Mouse (Mus musculus) embryonic facial prominence, embryonic 13.5 days (tissue): ENCODE results near the gene Cox15. TPM values are rescaled to one million over a fixed set of nuclear protein-coding genes. Genes with fewer than 3 reads are reported as not detected.

Experiments used
- ATAC-seq: fragments of 200-750 bp; cut with Nextera tagmentation; 2 replicates; pipeline ENCODE4 v1.8.0; 2017; ENCODE audit warnings: low read depth; ENCODE audit not compliant: insufficient number of reproducible peaks, insufficient read depth, low FRiP score, low TSS enrichment
- H3K27ac ChIP-seq: fragments of 300-500 bp; sonication (generic); 2 replicates; pipeline ENCODE4 v1.5.1; 2015; ENCODE audit warnings: moderate library complexity, mild to moderate bottlenecking, inconsistent platforms
- H3K27me3 ChIP-seq: fragments of 300-500 bp; sonication (generic); 2 replicates; pipeline ENCODE4 v1.6.1; 2015; ENCODE audit warnings: mild to moderate bottlenecking, inconsistent platforms
- H3K36me3 ChIP-seq: fragments of 300-500 bp; sonication (generic); 2 replicates; pipeline ENCODE4 v1.6.1; 2015; ENCODE audit warnings: mild to moderate bottlenecking, inconsistent platforms
- H3K4me1 ChIP-seq: fragments of 300-500 bp; sonication (generic); 2 replicates; pipeline ENCODE4 v1.6.1; 2015; ENCODE audit warnings: inconsistent platforms
- H3K4me2 ChIP-seq: fragments of 300-500 bp; sonication (generic); 2 replicates; pipeline ENCODE4 v1.6.1; 2015; ENCODE audit warnings: moderate library complexity, mild to moderate bottlenecking, inconsistent platforms
- H3K4me3 ChIP-seq: fragments of 300-500 bp; sonication (generic); 2 replicates; pipeline ENCODE4 v1.5.1; 2015; ENCODE audit warnings: mild to moderate bottlenecking, inconsistent platforms
- H3K9ac ChIP-seq: fragments of 300-500 bp; sonication (generic); 2 replicates; pipeline ENCODE4 v1.6.1; 2015; ENCODE audit warnings: mild to moderate bottlenecking, inconsistent platforms
- H3K9me3 ChIP-seq: fragments of 300-500 bp; sonication (generic); 2 replicates; pipeline ENCODE4 v1.6.1; 2016; ENCODE audit warnings: inconsistent platforms
- WGBS: fragments of 180-500 bp; shearing (Covaris S2); methylation state at CpG from one replicate; pipeline ENCODE4 v1.1.7; 2015; ENCODE audit warnings: mixed read lengths; 5-methylcytosine and 5-hydroxymethylcytosine counted together
- polyA plus RNA-seq: library from polyadenylated mRNA; unstranded; fragments of >200 nt; fragmentation: Nextera tagmentation; extraction: Ambion mirVana; gene quantifications from 2 replicates; pipeline ENCODE4 v1.2.1, GENCODE M21; 2015

Cox15 gene
- polyA plus RNA-seq, 1 experiment from 2014 or later = 12.5 TPM

DNA sequence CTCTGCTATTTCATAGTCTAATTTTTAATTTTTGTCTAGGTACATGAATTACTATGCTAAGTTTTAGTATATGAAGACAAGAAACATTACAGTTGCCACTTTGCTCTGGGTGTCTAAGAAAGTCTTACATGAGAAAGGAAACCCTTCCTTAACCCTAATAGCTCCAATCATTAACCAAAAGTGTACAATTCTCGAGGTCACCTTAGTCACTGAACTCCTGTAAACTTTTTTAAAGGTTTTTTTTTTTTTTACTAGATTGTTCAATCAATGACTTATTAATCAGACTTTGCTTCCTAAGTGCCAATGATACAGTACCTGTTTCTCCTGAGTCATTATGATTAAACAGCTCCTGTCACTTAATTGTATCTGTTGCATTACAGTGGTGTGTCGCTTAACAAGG lies 24.5 kb upstream of the Cox15 start:
- Histone ChIP-seq H3K4me1 (no peaks in the 10 kb centered on the region), H3K9me3 (no peaks in the 10 kb centered on the region), H3K27ac (no peak overlapping the region), H3K9ac (no peak overlapping the region), H3K36me3 (no peaks in the 10 kb centered on the region), H3K4me2 (no peak overlapping the region), H3K4me3 (no peak overlapping the region), H3K27me3 (no peaks in the 10 kb centered on the region)
- no peak for ATAC-seq
- 74% methylated on average over 2 of the region's 2 CpGs for WGBS

DNA sequence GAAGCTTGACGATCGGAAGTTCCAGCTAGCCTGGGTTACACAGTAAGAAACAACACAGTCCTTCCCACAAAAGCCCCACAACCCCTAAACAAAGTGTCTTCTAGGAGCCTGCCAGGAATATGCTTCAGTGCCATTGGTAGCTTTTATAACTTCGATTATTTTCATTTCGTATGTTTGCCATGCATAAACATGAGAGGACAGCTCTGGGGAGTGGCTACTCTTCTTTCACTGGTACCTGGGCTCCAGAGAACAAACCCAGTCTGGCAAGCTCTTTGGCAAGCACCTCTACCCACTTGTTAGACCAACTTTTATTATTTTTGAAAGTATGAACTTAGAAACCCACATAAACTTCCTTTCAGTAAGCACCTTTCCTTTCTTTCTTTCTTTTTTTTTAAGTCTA lies 23.8 kb upstream of the Cox15 start:
- Histone ChIP-seq H3K27me3 (no peaks in the 10 kb centered on the region), H3K9me3 (no peaks in the 10 kb centered on the region), H3K27ac (no peak overlapping the region), H3K9ac (no peak overlapping the region), H3K4me1 (no peaks in the 10 kb centered on the region), H3K36me3 (no peaks in the 10 kb centered on the region), H3K4me3 (no peak overlapping the region), H3K4me2 (no peak overlapping the region)
- WGBS = 69% methylated on average over 4 of the region's 4 CpGs
- ATAC-seq = no peak

DNA sequence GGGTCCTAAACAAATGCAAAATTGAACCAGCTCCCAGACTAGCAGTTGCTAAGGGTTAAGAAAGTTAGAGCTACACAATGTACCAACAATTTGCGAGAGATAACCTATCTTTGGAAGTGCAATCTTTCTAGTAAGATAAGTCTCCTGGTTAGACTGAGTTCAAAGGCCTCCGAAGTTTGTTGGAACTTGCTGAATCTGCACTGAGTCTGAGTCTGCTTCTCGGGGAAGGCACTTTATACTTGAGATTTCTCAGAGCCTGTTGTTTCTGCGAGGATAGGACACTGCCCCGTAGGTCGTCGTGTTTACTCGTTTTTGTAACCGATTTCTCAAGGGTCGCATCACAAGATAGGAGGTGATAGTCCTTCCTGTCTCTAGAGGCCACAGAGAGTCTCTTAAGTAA lies 22.6 kb upstream of the Cox15 start:
- no peak for ATAC-seq
- 76% methylated on average over 10 of the region's 10 CpGs for WGBS
- no peaks in the 10 kb centered on the region for H3K9me3 ChIP-seq

DNA sequence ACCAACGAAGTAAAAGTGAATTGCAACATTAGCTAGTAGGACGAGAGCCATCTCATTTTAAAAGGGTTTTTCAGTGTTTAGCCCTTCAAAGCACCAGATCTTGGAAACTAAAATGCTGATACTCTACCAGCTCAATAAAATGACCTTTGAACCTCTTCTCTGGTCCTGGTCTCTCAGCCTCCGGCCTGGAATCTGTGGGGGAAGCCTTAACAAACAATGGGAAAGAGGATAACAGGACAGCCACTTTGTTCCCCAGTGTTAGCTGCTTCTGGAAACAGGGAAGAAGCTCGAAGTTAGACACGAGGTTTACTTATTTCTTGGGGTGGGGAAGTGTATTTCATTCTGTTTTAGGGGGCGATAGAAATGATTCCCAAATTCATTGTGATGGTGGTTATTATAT lies 19.5 kb upstream of the Cox15 start:
- no peak for ATAC-seq
- 70% methylated on average over 6 of the region's 6 CpGs for WGBS
- no peaks in the 10 kb centered on the region for H3K4me1 ChIP-seq

More for the DNA sequence above, 22.6 kb upstream of the Cox15 start:
- Histone ChIP-seq H3K27ac (no peak overlapping the region), H3K4me3 (no peak overlapping the region), H3K27me3 (no peaks in the 10 kb centered on the region), H3K36me3 (no peaks in the 10 kb centered on the region), H3K9ac (no peak overlapping the region), H3K4me1 (no peaks in the 10 kb centered on the region), H3K4me2 (no peak overlapping the region)

DNA sequence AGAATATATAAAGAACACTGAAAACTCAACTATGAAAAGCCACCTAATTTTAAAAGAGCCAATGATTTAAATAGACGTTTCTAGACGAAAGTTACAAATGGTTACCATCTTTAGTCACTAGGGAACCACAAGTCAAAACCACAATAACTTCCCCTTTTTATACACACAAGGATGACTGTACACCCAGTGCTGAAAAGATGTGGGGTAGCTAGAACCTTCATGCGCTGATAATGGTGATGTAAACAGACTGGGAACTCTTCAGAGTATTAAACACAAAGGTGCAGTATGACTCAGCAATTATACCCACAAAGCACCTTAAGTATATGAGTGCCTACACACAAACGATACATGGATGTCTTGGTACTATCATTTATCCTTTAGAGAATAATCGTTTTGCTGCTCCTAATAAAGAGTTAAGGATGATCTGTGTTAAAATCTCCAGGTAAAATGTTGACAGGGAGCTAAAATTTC lies 18.7 kb upstream of the Cox15 start:
- H3K9ac ChIP-seq = no peak overlapping the region
- H3K4me3 ChIP-seq = no peak overlapping the region

More for the DNA sequence above, 19.5 kb upstream of the Cox15 start:
- Histone ChIP-seq H3K9ac (no peak overlapping the region), H3K27me3 (no peaks in the 10 kb centered on the region), H3K36me3 (no peaks in the 10 kb centered on the region), H3K9me3 (no peaks in the 10 kb centered on the region), H3K4me3 (no peak overlapping the region), H3K27ac (no peak overlapping the region), H3K4me2 (no peak overlapping the region)

DNA sequence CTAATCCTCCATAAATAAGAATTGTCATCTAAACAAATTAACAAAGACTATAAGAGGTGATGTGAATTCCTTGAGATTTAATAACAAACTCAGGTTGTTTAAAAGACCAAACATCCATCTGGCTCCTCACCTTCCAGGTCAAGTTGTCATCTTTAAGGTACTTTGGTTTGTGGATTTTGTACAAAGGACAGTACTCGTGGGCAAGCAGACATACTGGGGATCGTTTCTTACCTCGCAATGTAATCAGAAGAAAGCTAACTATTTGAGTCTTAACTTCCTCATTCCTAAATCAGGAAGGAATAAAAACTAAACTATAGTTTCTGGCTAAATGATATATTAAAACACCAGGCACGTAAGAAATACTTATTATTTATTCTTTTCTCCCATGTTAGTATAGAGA lies 17.8 kb upstream of the Cox15 start:
- Histone ChIP-seq H3K9me3 (no peaks in the 10 kb centered on the region), H3K36me3 (no peaks in the 10 kb centered on the region), H3K4me2 (no peak overlapping the region), H3K27me3 (no peaks in the 10 kb centered on the region), H3K9ac (no peak overlapping the region), H3K27ac (no peak overlapping the region), H3K4me1 (no peaks in the 10 kb centered on the region), H3K4me3 (no peak overlapping the region)
- no peak for ATAC-seq
- 91% methylated on average over 4 of the region's 4 CpGs for WGBS

More for the DNA sequence above, 18.7 kb upstream of the Cox15 start:
- no peaks in the 10 kb centered on the region for H3K27me3 ChIP-seq
- H3K4me1 ChIP-seq = no peaks in the 10 kb centered on the region
- no peak overlapping the region for H3K4me2 ChIP-seq
- no peaks in the 10 kb centered on the region for H3K36me3 ChIP-seq
- no peak for ATAC-seq
- no peak overlapping the region for H3K27ac ChIP-seq
- WGBS = 87% methylated on average over 5 of the region's 5 CpGs
- H3K9me3 ChIP-seq = no peaks in the 10 kb centered on the region

DNA sequence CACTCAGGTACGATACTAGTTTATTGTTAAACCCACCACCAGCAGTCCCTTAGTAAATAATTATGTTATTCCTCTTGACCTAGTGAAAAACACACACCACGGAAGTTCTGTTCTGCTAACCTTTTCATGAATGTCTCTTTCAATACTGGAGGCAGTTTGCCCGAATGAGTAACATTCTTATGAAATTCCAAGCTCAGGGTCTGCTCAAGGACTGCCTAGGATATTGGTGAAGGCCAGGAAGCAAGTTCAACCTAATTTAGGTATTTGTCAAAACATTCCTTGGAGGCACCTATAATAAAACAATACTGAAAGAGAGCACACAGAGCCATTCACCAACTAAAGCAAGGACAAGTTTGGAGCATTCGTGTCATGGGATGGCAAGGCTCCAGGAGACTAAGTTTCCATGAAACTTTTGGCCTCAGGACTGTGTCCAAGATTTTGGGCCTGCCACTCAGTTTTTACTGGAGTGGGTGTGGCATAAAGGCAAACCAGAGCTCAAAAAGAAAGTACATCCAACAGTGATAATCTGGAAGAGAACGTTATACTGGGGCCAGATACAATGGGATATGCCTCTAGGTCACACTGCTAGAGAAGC lies 16.7 kb upstream of the Cox15 start:
- Histone ChIP-seq H3K27ac (no peak overlapping the region), H3K9ac (no peak overlapping the region), H3K36me3 (no peaks in the 10 kb centered on the region), H3K27me3 (no peaks in the 10 kb centered on the region), H3K4me3 (no peak overlapping the region), H3K4me2 (no peak overlapping the region), H3K4me1 (no peaks in the 10 kb centered on the region), H3K9me3 (no peaks in the 10 kb centered on the region)
- no peak for ATAC-seq
- WGBS = 80% methylated on average over 5 of the region's 5 CpGs

DNA sequence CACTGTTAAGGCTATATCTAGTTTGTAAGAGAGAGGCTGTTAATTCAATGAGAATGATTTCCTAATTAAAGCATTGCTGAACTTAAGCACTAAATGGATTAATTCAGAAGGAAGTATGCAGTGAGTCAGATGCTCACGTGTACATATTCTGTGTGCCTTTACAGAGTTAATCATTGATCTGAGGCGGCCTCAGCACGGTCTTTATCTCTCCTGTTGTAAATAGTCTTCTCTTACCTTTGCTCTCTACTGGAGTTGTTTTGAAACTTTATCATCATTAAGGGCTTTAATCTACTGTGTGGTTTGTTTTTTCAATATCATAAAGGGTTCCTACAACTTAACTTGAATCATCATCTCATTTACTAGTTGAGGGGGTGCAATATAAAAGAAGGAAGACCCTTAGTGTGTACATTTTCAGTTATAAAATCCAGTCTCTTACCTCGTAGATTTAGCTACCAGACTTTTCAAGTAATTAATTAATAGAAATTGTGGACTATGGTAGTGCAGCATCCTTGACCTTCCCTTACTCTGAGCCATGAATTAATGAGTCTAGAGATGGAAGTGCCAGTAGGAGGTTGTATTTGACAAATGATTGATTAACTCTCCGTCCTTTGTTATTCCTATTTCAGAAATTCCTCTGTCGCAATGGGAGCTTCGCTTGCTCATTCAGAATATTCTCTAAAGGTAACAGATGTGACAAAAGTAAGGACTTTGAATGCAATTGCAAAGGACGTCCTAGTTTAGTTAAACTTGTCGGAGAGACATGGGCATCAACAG lies 14.9 kb upstream of the Cox15 start:
- H3K27ac ChIP-seq = no peak overlapping the region
- H3K9me3 ChIP-seq = no peaks in the 10 kb centered on the region
- no peaks in the 10 kb centered on the region for H3K4me1 ChIP-seq
- H3K9ac ChIP-seq = no peak overlapping the region
- H3K36me3 ChIP-seq = no peaks in the 10 kb centered on the region
- H3K4me2 ChIP-seq = no peak overlapping the region
- WGBS = 87% methylated on average over 9 of the region's 9 CpGs
- no peak overlapping the region for H3K4me3 ChIP-seq
- no peaks in the 10 kb centered on the region for H3K27me3 ChIP-seq
- ATAC-seq = no peak

DNA sequence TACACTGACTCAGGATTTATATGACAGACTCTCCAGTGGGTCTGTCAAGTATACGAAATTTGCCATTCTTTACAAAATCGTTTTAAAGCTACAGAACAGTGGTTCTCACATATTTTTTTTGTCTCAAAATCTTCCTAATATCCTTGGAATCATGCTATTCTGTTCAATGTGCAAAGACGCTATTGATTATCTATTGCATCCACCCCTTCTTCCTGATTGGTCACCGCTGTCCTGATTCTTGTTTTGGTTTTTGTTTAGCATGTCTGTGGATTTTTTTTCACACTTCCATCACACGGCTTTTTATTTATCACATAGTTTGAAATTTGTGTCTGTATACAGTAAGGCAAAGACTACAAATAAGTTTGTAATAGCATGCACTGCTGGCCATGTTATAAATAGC lies 13.7 kb upstream of the Cox15 start:
- Histone ChIP-seq H3K27ac (no peak overlapping the region), H3K36me3 (no peaks in the 10 kb centered on the region), H3K4me1 (no peaks in the 10 kb centered on the region), H3K9me3 (no peaks in the 10 kb centered on the region), H3K4me2 (no peak overlapping the region), H3K9ac (no peak overlapping the region), H3K27me3 (no peaks in the 10 kb centered on the region), H3K4me3 (no peak overlapping the region)
- ATAC-seq = no peak
- WGBS = 88% methylated on average over 5 of the region's 5 CpGs

DNA sequence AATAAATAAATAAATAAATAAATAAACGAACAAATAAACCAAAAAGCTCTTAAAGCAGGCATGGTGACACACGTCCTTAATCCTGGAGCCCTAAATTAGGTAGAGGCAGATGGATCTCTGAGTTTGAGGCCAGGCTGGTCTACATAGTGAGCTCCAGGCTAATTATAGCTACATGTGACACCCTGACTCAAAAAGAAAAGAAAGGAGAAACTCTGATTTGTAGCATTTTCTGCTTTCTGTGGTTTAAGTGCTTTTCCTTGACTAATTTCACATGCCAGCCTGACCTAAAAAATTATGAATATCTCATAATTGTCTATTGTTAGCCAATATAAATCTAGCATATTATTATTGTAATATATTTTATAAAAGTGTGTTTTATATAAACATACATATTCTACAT lies 9.6 kb upstream of the Cox15 start:
- H3K27me3 ChIP-seq = no peaks in the 10 kb centered on the region
- H3K9me3 ChIP-seq = no peaks in the 10 kb centered on the region
- no peak overlapping the region for H3K4me2 ChIP-seq
- H3K9ac ChIP-seq = no peak overlapping the region
- H3K36me3 ChIP-seq = no peaks in the 10 kb centered on the region
- H3K4me1 ChIP-seq = no peaks in the 10 kb centered on the region
- ATAC-seq = no peak
- H3K4me3 ChIP-seq = no peak overlapping the region
- H3K27ac ChIP-seq = no peak overlapping the region
- 70% methylated on average over 2 of the region's 2 CpGs for WGBS

DNA sequence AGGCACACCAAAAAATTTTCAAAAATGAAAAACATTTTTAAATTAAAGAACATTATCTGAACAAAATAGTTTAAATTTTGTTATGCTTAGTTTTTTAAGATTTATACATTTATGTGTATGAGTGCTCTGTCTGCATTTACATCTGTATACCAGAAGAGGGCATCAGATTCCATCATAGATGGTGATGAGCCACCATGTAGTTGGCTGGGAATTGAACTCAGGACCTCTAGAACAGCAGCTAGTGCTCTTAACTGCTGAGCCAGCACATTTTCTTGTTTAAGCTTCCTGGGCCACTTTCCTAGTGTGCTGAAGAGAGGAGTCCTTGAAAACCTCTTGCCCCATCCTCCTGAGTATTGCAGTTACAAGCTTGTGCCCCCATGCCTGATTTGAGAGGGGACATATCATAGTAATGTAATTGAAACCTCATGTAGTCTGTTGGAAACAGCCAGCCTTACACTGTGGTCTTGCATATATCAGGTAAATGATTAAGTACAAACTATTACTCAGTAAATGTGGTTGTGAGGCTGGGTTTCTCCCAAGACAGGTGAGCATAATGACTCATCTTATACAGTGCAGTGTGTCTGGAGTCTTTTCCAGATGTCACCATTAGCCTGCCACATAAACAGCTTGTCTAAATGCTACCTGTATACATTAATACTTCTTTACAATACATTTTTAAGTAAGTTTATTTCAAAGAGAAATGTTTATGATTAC lies 8.9 kb upstream of the Cox15 start:
- no peaks in the 10 kb centered on the region for H3K27me3 ChIP-seq
- no peaks in the 10 kb centered on the region for H3K36me3 ChIP-seq
- no peak for ATAC-seq
- H3K27ac ChIP-seq = no peak overlapping the region
- no peak overlapping the region for H3K9ac ChIP-seq
- no peaks in the 10 kb centered on the region for H3K4me1 ChIP-seq
- H3K9me3 ChIP-seq = no peaks in the 10 kb centered on the region
- H3K4me2 ChIP-seq = no peak overlapping the region
- no peak overlapping the region for H3K4me3 ChIP-seq

DNA sequence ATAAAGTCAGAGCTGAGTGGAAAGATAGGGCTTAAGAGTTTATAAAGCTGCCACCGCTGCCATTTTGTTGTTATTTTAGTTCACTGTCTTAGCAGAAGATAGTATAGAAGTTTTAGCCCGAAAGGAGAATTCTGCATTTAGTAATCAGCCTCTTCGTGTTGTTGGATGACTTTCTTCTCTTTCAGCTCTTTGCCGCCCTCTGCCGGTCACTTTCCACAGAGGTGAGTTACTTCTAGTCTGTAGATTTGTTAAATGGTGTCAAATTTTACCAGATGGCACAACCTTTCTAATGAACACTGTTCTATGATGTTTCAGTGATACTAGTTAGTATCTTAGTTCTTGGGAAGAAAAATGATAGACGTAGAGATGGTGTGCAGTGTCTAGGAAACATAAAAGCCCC lies 7.7 kb upstream of the Cox15 start:
- Histone ChIP-seq H3K4me3 (no peak overlapping the region), H3K4me2 (no peak overlapping the region), H3K36me3 (no peaks in the 10 kb centered on the region), H3K9me3 (no peaks in the 10 kb centered on the region), H3K4me1 (no peaks in the 10 kb centered on the region), H3K27me3 (no peaks in the 10 kb centered on the region), H3K9ac (no peak overlapping the region), H3K27ac (no peak overlapping the region)
- 21% methylated on average over 6 of the region's 6 CpGs for WGBS
- no peak for ATAC-seq
